Mouse (Mus musculus): Measurements from ENCODE around the gene Sdk1. TPM values are rescaled to one million over a fixed set of nuclear protein-coding genes. Genes with fewer than 3 reads are reported as not detected.

Sdk1 gene
- polyA plus RNA-seq, 1 experiment from 2014 or later: 4.0 TPM

GRCm38 (mm10) chr5:142073901-142074300 is 832.6 kb downstream of the Sdk1 start:
- H3K27ac ChIP-seq (ENCODE audit: low read length): no peak overlapping the region
- WGBS: 95% methylated on average over 3 of the region's 3 CpGs

GRCm38 (mm10) chr5:142074561-142075500 is 833.5 kb downstream of the Sdk1 start:
- no peaks in the 10 kb centered on the region for H3K27me3 ChIP-seq (ENCODE audit: insufficient read depth, low read length)
- 59% methylated on average over 13 of the region's 13 CpGs for WGBS
- ATAC-seq (ENCODE audit: low FRiP score, low TSS enrichment): no peak
- H3K4me1 ChIP-seq (ENCODE audit: insufficient read depth, low read length): no peaks in the 10 kb centered on the region
- no peak overlapping the region for H3K9ac ChIP-seq (replicated peaks; ENCODE audit: low read length)
- no peak overlapping the region for H3K27ac ChIP-seq (ENCODE audit: low read length)
- H3K9me3 ChIP-seq (ENCODE audit: low read length): no peaks in the 10 kb centered on the region
- no peaks in the 10 kb centered on the region for H3K36me3 ChIP-seq (ENCODE audit: insufficient read depth, low read length)
- no peak overlapping the region for H3K4me3 ChIP-seq (ENCODE audit: low read length)
- H3K4me2 ChIP-seq (replicated peaks; ENCODE audit: low read depth, low read length): no peak overlapping the region

More at GRCm38 (mm10) chr5:142073901-142074300, 832.6 kb downstream of the Sdk1 start:
- H3K4me2 ChIP-seq (replicated peaks; ENCODE audit: low read depth, low read length): no peak overlapping the region
- peaks cover 4% of the 10 kb centered on the region; the same call in 1 of the 2 replicates for H3K9me3 ChIP-seq (ENCODE audit: low read length)
- H3K36me3 ChIP-seq (ENCODE audit: insufficient read depth, low read length): peaks cover 5% of the 10 kb centered on the region; the same call in 1 of the 2 replicates
- no peaks in the 10 kb centered on the region for H3K27me3 ChIP-seq (ENCODE audit: insufficient read depth, low read length)
- no peak overlapping the region for H3K4me3 ChIP-seq (ENCODE audit: low read length)
- ATAC-seq (ENCODE audit: low FRiP score, low TSS enrichment): no peak
- H3K9ac ChIP-seq (replicated peaks; ENCODE audit: low read length): no peak overlapping the region
- H3K4me1 ChIP-seq (ENCODE audit: insufficient read depth, low read length): no peaks in the 10 kb centered on the region

- Histone ChIP-seq H3K4me1 (ENCODE audit: insufficient read depth, low read length) (no peaks in the 10 kb centered on the region), H3K27ac (ENCODE audit: low read length) (no peak overlapping the region), H3K36me3 (ENCODE audit: insufficient read depth, low read length) (no peaks in the 10 kb centered on the region), H3K9ac (replicated peaks; ENCODE audit: low read length) (no peak overlapping the region), H3K4me3 (ENCODE audit: low read length) (no peak overlapping the region), H3K4me2 (replicated peaks; ENCODE audit: low read depth, low read length) (no peak overlapping the region), H3K27me3 (ENCODE audit: insufficient read depth, low read length) (no peaks in the 10 kb centered on the region), H3K9me3 (ENCODE audit: low read length) (no peaks in the 10 kb centered on the region)
- WGBS: 99% methylated on average over 3 of the region's 3 CpGs
- ATAC-seq (ENCODE audit: low FRiP score, low TSS enrichment): no peak
Observed at GRCm38 (mm10) chr5:142080661-142081060, 839.4 kb downstream of the Sdk1 start.

- no peaks in the 10 kb centered on the region for H3K4me1 ChIP-seq (ENCODE audit: insufficient read depth, low read length)
- WGBS: 92% methylated on average over 3 of the region's 3 CpGs
- ATAC-seq (ENCODE audit: low FRiP score, low TSS enrichment): no peak
Observed at GRCm38 (mm10) chr5:142081076-142081475, 839.8 kb downstream of the Sdk1 start.

GRCm38 (mm10) chr5:142096377-142096841 is 855.1 kb downstream of the Sdk1 start:
- H3K9me3 ChIP-seq (ENCODE audit: low read length): no peaks in the 10 kb centered on the region
- no peak overlapping the region for H3K27ac ChIP-seq (ENCODE audit: low read length)
- no peaks in the 10 kb centered on the region for H3K27me3 ChIP-seq (ENCODE audit: insufficient read depth, low read length)
- H3K4me3 ChIP-seq (ENCODE audit: low read length): no peak overlapping the region
- no peak for ATAC-seq (ENCODE audit: low FRiP score, low TSS enrichment)
- H3K9ac ChIP-seq (replicated peaks; ENCODE audit: low read length): no peak overlapping the region
- H3K4me1 ChIP-seq (ENCODE audit: insufficient read depth, low read length): no peaks in the 10 kb centered on the region
- H3K36me3 ChIP-seq (ENCODE audit: insufficient read depth, low read length): peaks cover 6% of the 10 kb centered on the region; the same call in 1 of the 2 replicates
- no peak overlapping the region for H3K4me2 ChIP-seq (replicated peaks; ENCODE audit: low read depth, low read length)
- WGBS: 92% methylated on average over 11 of the region's 11 CpGs

More at GRCm38 (mm10) chr5:142081076-142081475, 839.8 kb downstream of the Sdk1 start:
- Histone ChIP-seq H3K4me3 (ENCODE audit: low read length) (no peak overlapping the region), H3K9me3 (ENCODE audit: low read length) (no peaks in the 10 kb centered on the region), H3K27me3 (ENCODE audit: insufficient read depth, low read length) (no peaks in the 10 kb centered on the region), H3K27ac (ENCODE audit: low read length) (no peak overlapping the region), H3K9ac (replicated peaks; ENCODE audit: low read length) (no peak overlapping the region), H3K4me2 (replicated peaks; ENCODE audit: low read depth, low read length) (no peak overlapping the region), H3K36me3 (ENCODE audit: insufficient read depth, low read length) (no peaks in the 10 kb centered on the region)

GRCm38 (mm10) chr5:142100176-142100575 is 858.9 kb downstream of the Sdk1 start:
- Histone ChIP-seq H3K27ac (ENCODE audit: low read length) (no peak overlapping the region), H3K4me1 (ENCODE audit: insufficient read depth, low read length) (no peaks in the 10 kb centered on the region), H3K4me2 (replicated peaks; ENCODE audit: low read depth, low read length) (no peak overlapping the region), H3K9ac (replicated peaks; ENCODE audit: low read length) (no peak overlapping the region), H3K36me3 (ENCODE audit: insufficient read depth, low read length) (peaks cover 6% of the 10 kb centered on the region; the same call in 1 of the 2 replicates), H3K4me3 (ENCODE audit: low read length) (no peak overlapping the region), H3K9me3 (ENCODE audit: low read length) (no peaks in the 10 kb centered on the region), H3K27me3 (ENCODE audit: insufficient read depth, low read length) (no peaks in the 10 kb centered on the region)
- 63% methylated on average over 7 of the region's 7 CpGs for WGBS
- ATAC-seq (ENCODE audit: low FRiP score, low TSS enrichment): no peak

- Histone ChIP-seq H3K27ac (ENCODE audit: low read length) (no peak overlapping the region), H3K27me3 (ENCODE audit: insufficient read depth, low read length) (no peaks in the 10 kb centered on the region), H3K36me3 (ENCODE audit: insufficient read depth, low read length) (no peaks in the 10 kb centered on the region), H3K4me2 (replicated peaks; ENCODE audit: low read depth, low read length) (no peak overlapping the region), H3K9ac (replicated peaks; ENCODE audit: low read length) (no peak overlapping the region), H3K4me3 (ENCODE audit: low read length) (no peak overlapping the region), H3K9me3 (ENCODE audit: low read length) (peaks cover 5% of the 10 kb centered on the region; the same call in 1 of the 2 replicates), H3K4me1 (ENCODE audit: insufficient read depth, low read length) (no peaks in the 10 kb centered on the region)
- 58% methylated on average over 11 of the region's 11 CpGs for WGBS
- ATAC-seq (ENCODE audit: low FRiP score, low TSS enrichment): no peak
Observed at GRCm38 (mm10) chr5:142107434-142107833, 866.1 kb downstream of the Sdk1 start.

- ATAC-seq (ENCODE audit: low FRiP score, low TSS enrichment): no peak
- Histone ChIP-seq H3K4me3 (ENCODE audit: low read length) (no peak overlapping the region), H3K36me3 (ENCODE audit: insufficient read depth, low read length) (no peaks in the 10 kb centered on the region), H3K9me3 (ENCODE audit: low read length) (peaks cover 5% of the 10 kb centered on the region; the same call in 1 of the 2 replicates), H3K4me1 (ENCODE audit: insufficient read depth, low read length) (no peaks in the 10 kb centered on the region), H3K4me2 (replicated peaks; ENCODE audit: low read depth, low read length) (no peak overlapping the region), H3K9ac (replicated peaks; ENCODE audit: low read length) (no peak overlapping the region), H3K27ac (ENCODE audit: low read length) (no peak overlapping the region), H3K27me3 (ENCODE audit: insufficient read depth, low read length) (no peaks in the 10 kb centered on the region)
- WGBS: 92% methylated on average over 6 of the region's 6 CpGs
Observed at GRCm38 (mm10) chr5:142111989-142112388, 870.7 kb downstream of the Sdk1 start.

- ATAC-seq (ENCODE audit: low FRiP score, low TSS enrichment): no peak
- WGBS: 66% methylated on average over 18 of the region's 18 CpGs
Observed at GRCm38 (mm10) chr5:142113210-142114175, 872.2 kb downstream of the Sdk1 start.

More at GRCm38 (mm10) chr5:142113210-142114175, 872.2 kb downstream of the Sdk1 start:
- Histone ChIP-seq H3K9me3 (ENCODE audit: low read length) (peaks cover 5% of the 10 kb centered on the region; the same call in 1 of the 2 replicates), H3K4me3 (ENCODE audit: low read length) (no peak overlapping the region), H3K27me3 (ENCODE audit: insufficient read depth, low read length) (no peaks in the 10 kb centered on the region), H3K4me1 (ENCODE audit: insufficient read depth, low read length) (no peaks in the 10 kb centered on the region), H3K27ac (ENCODE audit: low read length) (no peak overlapping the region), H3K4me2 (replicated peaks; ENCODE audit: low read depth, low read length) (no peak overlapping the region), H3K9ac (replicated peaks; ENCODE audit: low read length) (no peak overlapping the region), H3K36me3 (ENCODE audit: insufficient read depth, low read length) (no peaks in the 10 kb centered on the region)

Measured in kidney, embryonic 16.5 days (tissue).